Mouse (Mus musculus): ENCODE data around the gene Cenps.
"Not testable (repeated sequence)": the region's sequence is repeated elsewhere in the genome, so short reads cannot be mapped to it uniquely, and the experiment has no call there.

Gene Cenps

GRCm38 (mm10) chr4:149136982-149137770 is at the start of gene Cenps:
TSS of gene Cenps (minus strand) at chr4:149137629.
- DNase-seq, result peak; percentile 95

GRCm38 (mm10) chr4:149182755-149183154 is 45.3 kb upstream of the Cenps start:
- DNase-seq, result peak; percentile 30

DNA sequence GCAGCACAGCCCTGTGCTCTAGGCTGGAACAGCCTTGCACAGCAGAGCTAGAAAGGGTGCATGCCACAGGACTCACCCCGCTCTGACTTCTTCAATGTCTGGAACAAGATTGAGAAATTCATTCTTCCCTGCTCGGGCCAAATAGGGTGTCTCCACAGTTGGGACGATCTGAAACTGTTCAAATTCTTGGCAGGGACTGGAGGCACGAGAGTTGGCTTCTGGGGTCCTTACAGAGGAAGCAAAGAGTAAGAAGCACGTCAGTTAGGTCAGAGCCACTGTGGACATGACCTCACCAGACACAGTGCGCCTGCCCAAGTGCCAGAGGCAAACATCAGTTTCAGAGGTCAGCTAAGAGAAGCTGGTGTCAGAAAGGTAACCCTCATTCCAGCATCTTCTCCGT is 44.8 kb upstream of the Cenps start:
- DNase-seq, result no peak

- no peak for DNase-seq
Observed at GRCm38 (mm10) chr4:149179573-149179972, 42.1 kb upstream of the Cenps start.

DNA sequence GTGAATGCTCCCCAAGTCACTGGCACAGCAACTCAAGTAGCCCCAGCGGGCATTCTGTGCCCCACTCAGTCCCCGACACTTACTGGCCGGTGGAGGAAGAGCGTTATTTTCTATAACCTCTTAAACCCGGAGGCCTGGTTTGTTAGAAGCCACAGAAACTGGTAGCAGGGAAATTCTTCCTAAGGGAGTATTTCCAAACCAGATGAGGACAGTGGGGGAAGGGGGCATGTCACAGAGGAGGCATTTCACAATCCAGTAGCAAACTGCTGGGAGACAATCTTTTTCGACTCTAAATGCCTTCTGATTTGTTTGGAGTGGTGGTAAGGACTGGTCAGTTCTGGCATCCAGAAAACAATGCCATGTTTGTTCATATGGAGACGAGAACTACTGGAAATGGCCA is 41.7 kb upstream of the Cenps start:
- no peak for DNase-seq

DNA sequence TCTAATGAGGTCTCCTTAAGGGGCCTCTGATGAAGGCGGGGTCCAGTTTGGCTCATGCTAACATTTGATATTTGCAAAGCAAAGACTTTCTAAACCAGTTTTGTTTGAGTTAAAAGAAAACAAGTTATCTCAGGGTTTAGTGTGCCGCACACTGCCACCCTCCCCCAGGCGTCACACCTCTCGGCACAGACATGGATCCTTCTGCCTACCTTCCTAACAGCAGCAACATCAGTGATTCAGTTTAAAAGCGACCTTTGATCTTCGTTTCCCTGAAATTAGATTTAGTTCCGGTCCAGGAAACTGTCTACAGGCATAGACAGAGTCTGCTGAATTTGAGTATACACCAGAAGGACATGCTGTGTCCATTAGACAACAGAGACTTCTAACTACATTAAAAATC is 40.9 kb upstream of the Cenps start:
- no peak for DNase-seq

- DNase-seq, result no peak
Observed at GRCm38 (mm10) chr4:149177046-149177445, 39.6 kb upstream of the Cenps start.

- DNase-seq, result no peak
Observed at GRCm38 (mm10) chr4:149176645-149177044, 39.2 kb upstream of the Cenps start.

DNA sequence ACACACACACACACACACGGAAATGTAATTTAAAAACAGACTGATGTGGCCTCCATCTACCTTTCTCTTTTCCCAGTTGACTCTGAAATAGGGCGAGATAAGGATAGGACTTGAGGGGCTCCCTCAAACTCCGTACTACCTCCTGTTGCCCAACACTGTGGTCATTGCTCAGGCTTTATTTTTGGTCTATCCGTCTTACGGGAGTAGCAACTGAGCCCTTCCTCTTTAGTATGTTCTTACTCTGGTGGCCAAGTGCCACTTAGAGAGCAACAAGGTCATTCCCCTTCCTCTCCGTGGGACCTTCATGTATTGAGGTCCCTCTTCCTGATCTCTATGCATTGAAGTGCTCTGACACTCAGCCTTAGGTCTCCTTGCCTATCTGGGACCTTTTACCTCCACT is 36.2 kb upstream of the Cenps start:
- DNase-seq, result no peak

- no peak for DNase-seq
Observed at GRCm38 (mm10) chr4:149172666-149173065, 35.2 kb upstream of the Cenps start.

DNA sequence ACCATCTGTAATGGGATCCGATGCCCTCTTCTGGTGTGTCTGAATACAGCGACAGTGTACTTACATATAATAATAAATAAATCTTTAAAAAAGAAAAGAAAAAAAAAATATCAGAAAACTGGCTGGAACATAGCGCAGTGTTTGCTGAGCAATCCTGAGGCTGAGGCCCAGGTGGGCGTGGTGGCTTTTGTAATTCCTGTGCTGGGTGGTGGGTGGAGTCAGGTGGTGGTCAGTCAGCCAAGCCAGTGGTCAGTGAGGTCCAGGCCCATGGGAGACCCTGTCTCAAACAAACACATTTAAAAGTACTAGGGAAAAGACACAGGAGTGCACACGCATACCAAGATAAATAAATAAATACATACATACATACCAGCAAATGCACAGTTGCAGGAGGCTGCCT is 34.7 kb upstream of the Cenps start:
- no peak for DNase-seq

DNA sequence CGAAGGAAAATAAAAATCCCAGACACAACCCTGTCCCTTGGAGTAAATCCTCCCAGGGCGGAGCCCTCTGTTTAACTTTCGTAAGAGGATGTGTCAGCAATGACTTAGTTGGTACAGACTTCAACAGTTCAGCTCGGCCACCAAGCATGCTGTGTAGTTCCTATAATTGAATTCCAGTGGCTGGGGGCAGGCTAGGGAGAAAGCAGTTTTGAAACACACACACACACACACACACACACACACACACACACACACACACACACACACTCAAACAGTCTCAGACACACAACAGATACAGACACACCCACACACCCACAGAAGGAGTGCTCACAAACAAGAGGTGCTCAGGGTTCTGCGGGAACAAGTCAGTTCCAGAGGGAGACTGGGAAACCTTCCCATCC is 34.2 kb upstream of the Cenps start:
- no peak for DNase-seq

DNA sequence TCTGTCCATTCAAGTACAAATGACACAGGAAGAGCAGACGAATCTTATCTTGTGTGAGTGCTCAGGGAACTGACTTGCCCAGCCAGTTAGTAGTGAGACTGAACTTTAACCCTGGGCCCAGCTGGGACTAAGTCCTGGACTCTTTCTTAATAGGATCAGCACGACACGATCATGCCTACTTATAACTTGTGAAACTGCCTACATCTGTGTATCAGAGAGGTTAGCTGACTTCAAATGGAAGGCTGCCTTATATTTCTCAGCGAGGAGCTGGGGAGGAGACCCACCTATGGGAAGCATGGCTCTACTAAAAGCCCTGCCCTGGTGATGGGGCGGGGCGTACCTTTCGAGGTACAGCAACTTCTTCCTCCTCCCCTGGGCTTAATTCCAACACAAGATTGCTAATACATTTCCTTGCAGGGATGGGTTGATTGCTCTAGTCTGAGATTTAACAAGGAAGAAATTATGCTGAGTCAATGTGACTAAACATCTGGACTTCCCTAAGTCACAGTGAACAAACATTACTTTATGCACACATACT is 33.0 kb upstream of the Cenps start:
- DNase-seq, result no peak

DNA sequence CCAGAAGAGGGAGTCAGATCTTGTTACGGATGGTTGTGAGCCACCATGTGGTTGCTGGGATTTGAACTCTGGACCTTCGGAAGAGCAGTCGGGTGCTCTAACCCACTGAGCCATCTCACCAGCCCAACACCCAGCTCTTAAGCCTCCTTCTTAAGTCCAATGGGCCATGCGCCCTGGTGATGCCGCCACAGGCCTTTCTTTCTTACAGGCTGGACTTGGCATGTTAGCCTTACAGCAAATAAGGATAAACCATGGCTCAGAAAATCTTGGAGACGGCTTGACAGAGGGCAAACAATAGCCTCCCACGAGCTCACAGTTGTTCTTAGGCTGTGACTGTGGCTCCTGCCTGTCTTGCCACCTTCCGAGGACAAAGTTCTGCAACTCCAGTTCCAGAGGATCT is 32.5 kb upstream of the Cenps start:
- not testable (repeated sequence) for DNase-seq

DNA sequence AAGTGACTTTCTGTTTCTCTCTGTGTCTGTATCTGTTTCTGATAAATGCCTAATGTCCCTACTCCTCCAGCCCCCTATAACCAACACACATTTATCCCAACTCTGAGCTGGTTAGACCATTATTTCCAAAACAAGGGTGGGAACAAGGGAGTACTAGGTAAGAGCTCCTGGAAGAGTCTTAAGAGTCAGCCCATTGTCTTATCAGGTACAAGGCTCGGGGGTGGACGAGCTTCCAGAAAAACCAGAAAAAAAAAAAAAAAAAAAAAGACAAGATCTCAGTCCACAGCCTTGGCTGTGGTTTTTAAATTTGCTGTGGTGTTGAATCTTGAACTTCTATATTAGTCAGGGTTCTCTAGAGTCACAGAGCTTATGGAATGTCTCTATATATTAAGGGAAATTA is 30.6 kb upstream of the Cenps start:
- no peak for DNase-seq

DNA sequence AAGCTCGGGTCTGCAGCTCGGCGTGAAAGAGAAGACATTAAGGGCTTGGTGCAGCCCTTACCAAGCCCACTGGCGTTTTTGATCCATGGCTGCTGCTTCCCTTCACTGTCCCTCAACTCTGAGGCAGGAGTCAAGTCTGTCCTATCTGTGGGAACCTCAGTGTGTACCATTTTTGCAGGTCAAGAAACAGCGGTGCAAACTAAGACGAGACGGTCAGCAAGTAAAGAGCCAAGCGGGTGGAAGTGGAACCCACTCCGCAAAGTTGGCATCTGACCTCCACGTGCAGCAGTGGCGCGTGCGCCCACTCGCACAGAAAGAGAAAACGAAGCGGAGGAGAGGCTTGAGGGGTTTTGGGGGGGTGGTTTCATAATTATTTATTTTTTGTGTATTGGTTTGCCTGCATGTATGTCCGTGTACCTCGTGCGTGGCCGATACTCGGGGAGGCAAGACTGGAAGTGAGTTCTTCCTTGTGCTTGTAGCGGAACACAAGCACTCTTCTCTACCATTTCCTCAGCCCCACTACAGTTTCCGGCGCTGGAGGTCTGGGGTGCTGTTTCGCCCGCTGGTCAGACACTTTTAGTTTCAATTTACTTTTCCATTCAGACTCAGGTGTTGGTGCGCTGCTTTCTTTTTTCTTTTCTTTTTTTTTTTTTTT is 29.7 kb upstream of the Cenps start:
- no peak for DNase-seq

- peak; percentile 97 for DNase-seq
Observed at GRCm38 (mm10) chr4:149166215-149166946, 29.0 kb upstream of the Cenps start, which contains the start of gene Pgd. TSS of gene Pgd (minus strand) at chr4:149166771.

DNA sequence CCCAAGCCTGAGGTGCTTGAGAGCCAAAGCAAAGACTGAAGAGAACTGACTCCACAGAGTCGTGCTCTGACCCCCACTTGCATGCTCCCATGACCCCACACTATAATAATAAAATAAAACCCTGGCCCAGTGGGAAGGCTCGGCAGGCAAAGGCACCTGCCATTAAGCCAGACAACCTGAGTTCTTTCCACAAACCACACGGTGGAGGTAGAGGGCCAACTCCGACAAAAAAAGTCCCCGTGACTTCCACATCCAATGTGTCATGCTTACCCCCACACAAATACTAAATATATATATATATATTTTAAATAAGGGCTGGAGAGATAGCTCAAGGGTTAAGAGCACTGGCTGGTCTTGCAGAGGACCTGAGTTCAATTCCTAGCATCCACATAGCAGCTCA is 26.7 kb upstream of the Cenps start:
- no peak for DNase-seq

DNA sequence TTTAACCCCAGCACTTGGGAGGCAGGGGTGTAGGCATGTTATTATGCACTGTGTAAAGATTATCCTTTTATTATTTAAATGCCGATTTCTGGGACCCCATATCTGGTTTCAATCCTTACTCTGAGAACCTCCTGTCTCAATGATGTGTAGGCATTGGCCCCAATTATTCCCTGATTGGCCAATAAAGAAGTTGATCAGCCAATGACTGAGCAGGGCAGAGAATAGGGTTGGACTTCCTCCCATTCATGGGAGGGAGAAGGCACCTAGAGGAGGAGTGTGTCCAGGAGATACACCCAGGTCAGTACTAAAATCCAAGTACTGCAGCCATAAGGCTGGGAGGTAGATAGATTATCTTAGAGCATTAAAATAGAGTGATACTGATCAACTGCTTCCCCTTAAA is 25.8 kb upstream of the Cenps start:
- DNase-seq, result no peak

DNA sequence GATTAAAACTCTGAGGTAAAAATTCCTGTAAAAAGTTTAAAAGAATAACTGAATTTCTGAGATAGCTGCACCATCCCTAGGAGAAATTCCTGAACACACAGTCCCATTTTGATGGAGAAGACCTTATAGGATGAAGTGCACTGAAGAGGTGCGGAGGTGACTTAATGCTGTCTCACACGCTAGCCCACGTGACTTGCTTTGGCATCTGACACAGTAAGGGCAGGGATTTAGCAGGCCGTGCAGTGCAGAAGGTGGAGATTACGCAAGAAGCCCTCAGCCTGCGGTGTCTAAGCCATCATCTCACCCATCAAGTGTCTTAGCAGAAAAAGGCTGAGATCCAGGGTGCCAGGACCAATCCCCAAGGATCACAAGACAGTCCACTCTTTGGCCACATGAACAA is 23.7 kb upstream of the Cenps start:
- no peak for DNase-seq

DNA sequence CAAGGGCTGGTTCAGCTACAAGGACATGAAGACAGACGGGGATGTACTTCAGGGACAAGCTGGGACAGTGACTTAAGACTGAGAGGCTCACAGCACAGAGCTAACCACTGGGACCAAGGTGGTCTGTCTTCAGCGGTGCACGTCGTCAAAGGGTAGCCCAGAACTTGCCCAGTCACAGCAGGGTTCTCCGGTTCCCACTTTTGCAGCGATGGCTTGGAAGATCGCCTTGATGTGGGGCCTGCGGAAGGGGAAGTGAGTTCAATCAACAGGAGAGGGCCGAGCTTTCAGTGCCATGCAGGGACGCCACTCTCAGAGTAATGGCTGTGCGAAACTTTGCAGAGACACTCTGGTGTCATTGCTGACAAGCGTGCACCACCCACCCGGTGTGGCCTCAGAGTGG is 22.5 kb upstream of the Cenps start:
- no peak for DNase-seq

GRCm38 (mm10) chr4:149159203-149159602 is 21.8 kb upstream of the Cenps start:
- no peak for DNase-seq

GRCm38 (mm10) chr4:149157415-149157973 is 20.1 kb upstream of the Cenps start:
- no peak for DNase-seq
